Mouse (Mus musculus): ENCODE data around the gene Trpv4.
A peak's percentile ranks its signal among the peaks of the same experiment; 100 is the strongest.

Trpv4 gene

GRCm38 (mm10) chr5:114667228-114667856 lies 9.1 kb upstream of the Trpv4 start:
- peak; percentile 90 to 99 for DNase-seq (ENCODE audit: low spot score in 2 of 2)

- DNase-seq (ENCODE audit: low spot score in 2 of 2): no peak
Measured at GRCm38 (mm10) chr5:114666659-114667058, 8.4 kb upstream of the Trpv4 start.

- no peak for DNase-seq (ENCODE audit: low spot score in 2 of 2)
Measured at GRCm38 (mm10) chr5:114664750-114665149, 6.5 kb upstream of the Trpv4 start.

GRCm38 (mm10) chr5:114664139-114664538 lies 5.9 kb upstream of the Trpv4 start:
- DNase-seq (ENCODE audit: low spot score in 2 of 2): no peak

GRCm38 (mm10) chr5:114661029-114661428 lies 2.8 kb upstream of the Trpv4 start:
- DNase-seq (ENCODE audit: low spot score in 2 of 2): no peak

GRCm38 (mm10) chr5:114657426-114657825 lies 795 bp downstream of the Trpv4 start:
- DNase-seq (ENCODE audit: low spot score in 2 of 2): no peak

GRCm38 (mm10) chr5:114656305-114656704 lies 1.9 kb downstream of the Trpv4 start:
- no peak for DNase-seq (ENCODE audit: low spot score in 2 of 2)

- no peak for DNase-seq (ENCODE audit: low spot score in 2 of 2)
Measured at GRCm38 (mm10) chr5:114655721-114656120, 2.5 kb downstream of the Trpv4 start.

GRCm38 (mm10) chr5:114653656-114654437 lies 4.4 kb downstream of the Trpv4 start:
- DNase-seq (ENCODE audit: low spot score in 2 of 2): no peak

GRCm38 (mm10) chr5:114651449-114651848 lies 6.8 kb downstream of the Trpv4 start:
- no peak for DNase-seq (ENCODE audit: low spot score in 2 of 2)

- DNase-seq (ENCODE audit: low spot score in 2 of 2): no peak
Measured at GRCm38 (mm10) chr5:114651002-114651401, 7.2 kb downstream of the Trpv4 start.

- DNase-seq (ENCODE audit: low spot score in 2 of 2): no peak
Measured at GRCm38 (mm10) chr5:114648728-114649311, 9.4 kb downstream of the Trpv4 start.

- no peak for DNase-seq (ENCODE audit: low spot score in 2 of 2)
Measured at GRCm38 (mm10) chr5:114647211-114647974, 10.8 kb downstream of the Trpv4 start.

GRCm38 (mm10) chr5:114645916-114646315 lies 12.3 kb downstream of the Trpv4 start:
- DNase-seq (ENCODE audit: low spot score in 2 of 2): no peak

GRCm38 (mm10) chr5:114644918-114645317 lies 13.3 kb downstream of the Trpv4 start:
- DNase-seq (ENCODE audit: low spot score in 2 of 2): no peak

- DNase-seq (ENCODE audit: low spot score in 2 of 2): no peak
Measured at GRCm38 (mm10) chr5:114640809-114641208, 17.4 kb downstream of the Trpv4 start.

GRCm38 (mm10) chr5:114639645-114639957 lies 18.6 kb downstream of the Trpv4 start:
- DNase-seq (ENCODE audit: low spot score in 2 of 2): no peak

- DNase-seq (ENCODE audit: low spot score in 2 of 2): peak; percentile 33 to 88
Measured at GRCm38 (mm10) chr5:114638769-114639644, 19.2 kb downstream of the Trpv4 start.

GRCm38 (mm10) chr5:114636091-114636490 lies 22.1 kb downstream of the Trpv4 start:
- no peak for DNase-seq (ENCODE audit: low spot score in 2 of 2)

GRCm38 (mm10) chr5:114631336-114631735 lies 26.9 kb downstream of the Trpv4 start:
- no peak for DNase-seq (ENCODE audit: low spot score in 2 of 2)

GRCm38 (mm10) chr5:114625590-114625989 lies 32.6 kb downstream of the Trpv4 start:
- peak in 1 of 2 experiments; percentile 52 for DNase-seq (ENCODE audit: low spot score in 2 of 2)

All from left cerebral cortex, adult 9 months (tissue).